Mouse (Mus musculus) E14TG2a.4 (cell line): ENCODE measurements around the gene Acvr2a.

Experiments
- CTCF ChIP-seq: conservative IDR thresholded peaks from 2 replicates; pipeline ENCODE4 v1.5.1; 2014; ENCODE audit warnings: low read length
- NANOG ChIP-seq: IDR thresholded peaks from 2 replicates; pipeline ENCODE4 v1.6.1; 2014; ENCODE audit warnings: borderline replicate concordance, low read length, mixed read lengths
- POU5F1 ChIP-seq: IDR thresholded peaks from 2 replicates; pipeline ENCODE4 v1.6.1; 2014; ENCODE audit warnings: low read length, borderline replicate concordance

DNA sequence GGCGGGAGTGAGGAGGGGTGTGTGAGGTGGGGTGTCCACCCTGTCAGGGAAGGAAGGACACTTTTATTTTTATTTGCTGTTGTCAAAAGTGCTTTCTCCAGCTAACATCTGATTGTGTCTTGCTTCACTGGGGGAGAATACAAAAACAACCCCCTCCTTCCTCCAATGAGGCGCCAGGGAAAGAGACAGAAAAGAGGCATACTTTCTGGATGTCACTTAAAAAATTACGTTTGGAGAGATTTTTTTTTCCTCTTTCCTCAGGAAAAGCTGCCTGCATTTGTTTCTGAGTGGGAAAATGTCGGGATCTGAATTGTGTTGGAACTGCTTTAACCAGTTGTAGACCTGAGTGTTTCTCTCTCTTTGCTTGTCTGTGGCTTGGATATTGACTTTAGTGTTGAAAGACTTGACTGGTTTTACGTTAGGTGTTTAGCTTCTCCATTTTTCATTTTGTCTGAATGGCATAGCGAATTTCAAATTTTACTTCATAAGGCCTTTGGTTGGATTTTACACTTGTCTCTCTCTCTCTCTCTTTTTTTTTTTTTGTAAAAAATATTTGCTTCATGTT lies 136.5 kb downstream of the Acvr2a start:
- TF ChIP-seq CTCF (no peak), NANOG (no peak), POU5F1 (no peak)
